Mouse (Mus musculus): ENCODE measurements around the gene Alg3. TPM values are rescaled to one million over a fixed set of nuclear protein-coding genes. Genes with fewer than 3 reads are reported as not detected.

Alg3 gene
- polyA plus RNA-seq (2015; fragmentation: Illumina TruSeq; extraction: RNeasy Lipid Tissue Mini Kit (QIAGEN cat#74804); ENCODE audit: low read depth, low replicate concordance), result 15.7 TPM

DNA sequence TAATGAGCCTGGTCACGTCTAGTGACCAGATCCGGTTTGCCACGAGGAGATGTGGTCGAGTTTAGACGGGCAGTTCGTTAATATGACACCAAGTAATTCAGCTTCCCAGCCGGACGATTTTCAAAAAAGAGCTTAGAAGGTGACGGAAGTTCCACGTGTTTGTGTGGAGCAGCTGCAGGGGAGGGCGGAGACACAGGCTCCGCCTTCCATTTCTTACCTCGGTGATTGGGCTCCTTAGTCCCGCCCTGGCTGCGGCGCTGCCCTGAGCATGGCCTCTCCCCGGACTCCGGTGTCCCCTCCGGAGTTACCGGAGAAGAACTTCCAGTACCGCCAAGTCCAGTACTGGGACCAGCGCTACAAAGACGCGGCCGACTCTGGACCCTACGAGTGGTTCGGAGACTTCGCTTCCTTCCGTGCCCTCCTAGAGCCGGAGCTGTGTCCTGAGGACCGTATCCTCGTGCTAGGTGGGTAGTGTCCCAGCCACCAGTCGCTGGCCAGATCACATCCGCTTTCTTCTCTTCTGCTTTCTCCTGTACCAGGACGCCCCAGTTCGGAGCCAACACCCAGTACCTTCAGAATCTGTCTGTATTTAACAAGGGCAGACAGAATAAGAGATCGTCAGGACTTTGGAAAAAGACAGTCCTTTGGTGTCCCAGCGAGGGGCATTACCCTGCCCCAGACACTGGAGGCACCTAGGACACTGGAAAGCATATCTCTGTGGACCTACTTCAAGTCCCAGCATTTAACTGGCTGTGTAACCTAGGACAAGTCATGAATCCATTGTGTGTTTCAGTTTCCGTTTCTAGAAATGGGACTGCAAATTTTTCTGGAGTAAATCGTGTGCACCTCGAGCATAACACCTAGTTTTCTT lies at the start of gene Alg3, which contains the start of the genes Eef1akmt4 and Gm49333:
Alg3 (minus strand) TSS at position 379 of the 871 bp plus-strand sequence.
Eef1akmt4 (plus strand) TSS at position 237 of the 871 bp plus-strand sequence.
Gm49333 (plus strand) TSS at position 254 of the 871 bp plus-strand sequence.

GRCm38 (mm10) chr16:20651076-20651946 lies 39.8 kb upstream of the Alg3 start, which contains the start of gene Psmd2:
Psmd2 (plus strand) TSS chr16:20651652.

GRCm38 (mm10) chr16:20629731-20630634 lies 18.4 kb upstream of the Alg3 start, which contains the start of gene Ece2:
Ece2 (plus strand) TSS chr16:20629828.

GRCm38 (mm10) chr16:20621191-20621990 lies 9.9 kb upstream of the Alg3 start, which contains the start of gene Camk2n2:
Camk2n2 (minus strand) TSS chr16:20621287.

GRCm38 (mm10) chr16:20589366-20589938 lies 22.1 kb downstream of the Alg3 start, which contains the start of gene Vwa5b2:
Vwa5b2 (plus strand) TSS chr16:20589471.

Other genes with a start within 250 kb of the Alg3 start
- gene Abcc5, start 185.3 kb downstream of the Alg3 start, polyA plus RNA-seq (2015; fragmentation: Illumina TruSeq; extraction: RNeasy Lipid Tissue Mini Kit (QIAGEN cat#74804); ENCODE audit: low read depth, low replicate concordance), result 150 TPM
- 62.9 TPM for gene Eif2b5, start 112.9 kb downstream of the Alg3 start, polyA plus RNA-seq (2015; fragmentation: Illumina TruSeq; extraction: RNeasy Lipid Tissue Mini Kit (QIAGEN cat#74804); ENCODE audit: low read depth, low replicate concordance)
- gene Dvl3, start 94.8 kb downstream of the Alg3 start, polyA plus RNA-seq (2015; fragmentation: Illumina TruSeq; extraction: RNeasy Lipid Tissue Mini Kit (QIAGEN cat#74804); ENCODE audit: low read depth, low replicate concordance), result 31.9 TPM
- gene Ap2m1, start 76.3 kb downstream of the Alg3 start, polyA plus RNA-seq (2015; fragmentation: Illumina TruSeq; extraction: RNeasy Lipid Tissue Mini Kit (QIAGEN cat#74804); ENCODE audit: low read depth, low replicate concordance), result 970 TPM
- gene Abcf3, start 63.2 kb downstream of the Alg3 start, polyA plus RNA-seq (2015; fragmentation: Illumina TruSeq; extraction: RNeasy Lipid Tissue Mini Kit (QIAGEN cat#74804); ENCODE audit: low read depth, low replicate concordance), result 67.5 TPM
- 49.4 TPM for gene Vwa5b2, start 22.3 kb downstream of the Alg3 start, polyA plus RNA-seq (2015; fragmentation: Illumina TruSeq; extraction: RNeasy Lipid Tissue Mini Kit (QIAGEN cat#74804); ENCODE audit: low read depth, low replicate concordance)
- gene Eef1akmt4, start 142 bp downstream of the Alg3 start, polyA plus RNA-seq (2015; fragmentation: Illumina TruSeq; extraction: RNeasy Lipid Tissue Mini Kit (QIAGEN cat#74804); ENCODE audit: low read depth, low replicate concordance), result 4.5 TPM
- gene Gm49333, start 125 bp downstream of the Alg3 start, polyA plus RNA-seq (2015; fragmentation: Illumina TruSeq; extraction: RNeasy Lipid Tissue Mini Kit (QIAGEN cat#74804); ENCODE audit: low read depth, low replicate concordance), result not detected
- 153 TPM for gene Camk2n2, start 9.6 kb upstream of the Alg3 start, polyA plus RNA-seq (2015; fragmentation: Illumina TruSeq; extraction: RNeasy Lipid Tissue Mini Kit (QIAGEN cat#74804); ENCODE audit: low read depth, low replicate concordance)
- 29.4 TPM for gene Ece2, start 18.1 kb upstream of the Alg3 start, polyA plus RNA-seq (2015; fragmentation: Illumina TruSeq; extraction: RNeasy Lipid Tissue Mini Kit (QIAGEN cat#74804); ENCODE audit: low read depth, low replicate concordance)
- gene Psmd2, start 39.9 kb upstream of the Alg3 start, polyA plus RNA-seq (2015; fragmentation: Illumina TruSeq; extraction: RNeasy Lipid Tissue Mini Kit (QIAGEN cat#74804); ENCODE audit: low read depth, low replicate concordance), result 171 TPM
- 134 TPM for gene Eif4g1, start 56.6 kb upstream of the Alg3 start, polyA plus RNA-seq (2015; fragmentation: Illumina TruSeq; extraction: RNeasy Lipid Tissue Mini Kit (QIAGEN cat#74804); ENCODE audit: low read depth, low replicate concordance)
- gene Fam131a, start 81.5 kb upstream of the Alg3 start, polyA plus RNA-seq (2015; fragmentation: Illumina TruSeq; extraction: RNeasy Lipid Tissue Mini Kit (QIAGEN cat#74804); ENCODE audit: low read depth, low replicate concordance), result 314 TPM
- 57.7 TPM for gene Polr2h, start 105.9 kb upstream of the Alg3 start, polyA plus RNA-seq (2015; fragmentation: Illumina TruSeq; extraction: RNeasy Lipid Tissue Mini Kit (QIAGEN cat#74804); ENCODE audit: low read depth, low replicate concordance)
- gene Clcn2, start 106.0 kb upstream of the Alg3 start, polyA plus RNA-seq (2015; fragmentation: Illumina TruSeq; extraction: RNeasy Lipid Tissue Mini Kit (QIAGEN cat#74804); ENCODE audit: low read depth, low replicate concordance), result 55.2 TPM
- gene Chrd, start 121.4 kb upstream of the Alg3 start, polyA plus RNA-seq (2015; fragmentation: Illumina TruSeq; extraction: RNeasy Lipid Tissue Mini Kit (QIAGEN cat#74804); ENCODE audit: low read depth, low replicate concordance), result 30.4 TPM
- gene Thpo, start 122.8 kb upstream of the Alg3 start, polyA plus RNA-seq (2015; fragmentation: Illumina TruSeq; extraction: RNeasy Lipid Tissue Mini Kit (QIAGEN cat#74804); ENCODE audit: low read depth, low replicate concordance), result 6.0 TPM

Measured in brain, adult 10 weeks (tissue).